Mouse (Mus musculus): ENCODE measurements at regions not wholly inside any gene's neighbourhood (a gene's known extent, or its start where the extent isn't known, plus 50 kb on each side); places are given as distances from the start of the nearest gene placed in this dataset.

GRCm38 (mm10) chrX:47726285-47726684, 166.5 kb downstream of the Smarca1 start:
- Histone ChIP-seq H3K27ac (ENCODE audit: control insufficient read depth, low read depth, low read length) (no peak overlapping the region), H3K36me3 (ENCODE audit: control insufficient read depth in 1 of 2, insufficient read depth in 2 of 2, low read length in 2 of 2) (no peaks in the 10 kb centered on the region), H3K9me3 (replicated peaks; ENCODE audit: insufficient read depth, low read length) (no peaks in the 10 kb centered on the region), H3K79me2 (ENCODE audit: control insufficient read depth, insufficient read depth, low read length, poor library complexity) (no peaks in the 10 kb centered on the region), H3K27me3 (ENCODE audit: control insufficient read depth in 1 of 2, insufficient read depth in 2 of 2, low read length in 2 of 2) (no peaks in the 10 kb centered on the region), H3K4me3 (ENCODE audit: control insufficient read depth in 1 of 2, insufficient read depth in 1 of 2, low read depth in 2 of 2, low read length in 2 of 2) (no peak overlapping the region), H3K4me1 (ENCODE audit: control insufficient read depth in 1 of 2, insufficient read depth in 2 of 2, low read length in 2 of 2) (no peaks in the 10 kb centered on the region), H3K9ac (ENCODE audit: control insufficient read depth, low read depth, low read length, poor library complexity, severe bottlenecking) (no peak overlapping the region)
- TF ChIP-seq POLR2AphosphoS5 (IDR thresholded peaks at IDR 0.05; ENCODE audit: borderline replicate concordance, low read depth, low read length): no peak
- no peak for TF ChIP-seq MXI1 (IDR thresholded peaks at IDR 0.05; ENCODE audit: low read depth, low read length)
- TF ChIP-seq TAL1 (IDR thresholded peaks at IDR 0.05; ENCODE audit: low read length): no peak
- no peak for TF ChIP-seq USF2 (IDR thresholded peaks at IDR 0.05; ENCODE audit: borderline replicate concordance in 1 of 2, insufficient read depth in 1 of 2, low read depth in 1 of 2, low read length in 2 of 2)
- TF ChIP-seq MEF2A (IDR thresholded peaks at IDR 0.05; ENCODE audit: extremely low read depth, insufficient replicate concordance, low read depth, low read length, poor library complexity, severe bottlenecking): no peak
- TF ChIP-seq SIN3A (IDR thresholded peaks at IDR 0.05; ENCODE audit: low read length): no peak
- TF ChIP-seq EP300 (IDR thresholded peaks at IDR 0.05; ENCODE audit: low read depth in 1 of 2, low read length in 2 of 2): no peak
- no peak for TF ChIP-seq ZNF384 (IDR thresholded peaks at IDR 0.05; ENCODE audit: low read depth, low read length)
- no peak for TF ChIP-seq ZMIZ1 (IDR thresholded peaks at IDR 0.05; ENCODE audit: low read depth, low read length)
- no peak for TF ChIP-seq JUND (IDR thresholded peaks at IDR 0.05; ENCODE audit: low read depth, low read length)
- DNase-seq (ENCODE audit: low read depth, low spot score): no peak

DNA sequence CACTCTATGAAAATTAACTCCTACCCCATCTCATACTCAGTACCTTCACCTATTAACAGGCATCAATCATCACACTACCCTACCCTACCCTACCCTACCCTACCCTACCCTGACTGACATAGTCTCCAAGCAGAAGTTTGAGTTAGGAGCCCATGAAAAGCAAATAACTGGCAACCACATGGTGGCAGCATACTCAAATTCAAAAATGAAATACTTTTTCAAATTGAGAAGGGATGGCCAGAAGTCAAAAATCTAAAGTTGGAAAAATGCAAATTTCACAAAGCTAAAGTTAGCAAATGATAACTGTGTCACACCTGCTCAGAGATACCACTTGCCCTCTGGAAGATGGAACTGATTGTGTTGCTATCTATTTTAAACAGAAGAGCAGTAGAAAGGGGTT, 189.7 kb downstream of the Smarca1 start:
- TF ChIP-seq CTCF (IDR thresholded peaks at IDR 0.05 in 2 of 3, conservative IDR thresholded peaks at IDR 0.05 in 1 of 3; ENCODE audit: control insufficient read depth in 1 of 3, insufficient read depth in 1 of 3, low read depth in 2 of 3, low read length in 3 of 3, poor library complexity in 1 of 3, severe bottlenecking in 1 of 3) (peak in 1 of 3 experiments; percentile 14; a peak in 1 of 6 replicates), RAD21 (IDR thresholded peaks at IDR 0.05; ENCODE audit: low read depth, low read length) (peak; percentile 27), POLR2AphosphoS5 (IDR thresholded peaks at IDR 0.05; ENCODE audit: borderline replicate concordance, low read depth, low read length) (no peak), NELFE (IDR thresholded peaks at IDR 0.05; ENCODE audit: low read depth, low read length) (no peak), TBP (IDR thresholded peaks at IDR 0.05; ENCODE audit: low read depth, low read length) (no peak)
- Histone ChIP-seq H3K36me3 (ENCODE audit: control insufficient read depth in 1 of 2, insufficient read depth in 2 of 2, low read length in 2 of 2) (no peaks in the 10 kb centered on the region), H3K9me3 (replicated peaks; ENCODE audit: insufficient read depth, low read length) (no peaks in the 10 kb centered on the region), H3K4me1 (ENCODE audit: control insufficient read depth in 1 of 2, insufficient read depth in 2 of 2, low read length in 2 of 2) (no peaks in the 10 kb centered on the region), H3K79me2 (ENCODE audit: control insufficient read depth, insufficient read depth, low read length, poor library complexity) (no peaks in the 10 kb centered on the region), H3K27me3 (ENCODE audit: control insufficient read depth in 1 of 2, insufficient read depth in 2 of 2, low read length in 2 of 2) (no peaks in the 10 kb centered on the region), H3K4me3 (ENCODE audit: control insufficient read depth in 1 of 2, insufficient read depth in 1 of 2, low read depth in 2 of 2, low read length in 2 of 2) (no peak overlapping the region), H3K27ac (ENCODE audit: control insufficient read depth, low read depth, low read length) (no peak overlapping the region), H3K9ac (ENCODE audit: control insufficient read depth, low read depth, low read length, poor library complexity, severe bottlenecking) (no peak overlapping the region)
- DNase-seq (ENCODE audit: low read depth, low spot score): peak; percentile 1

- Histone ChIP-seq H3K9ac (ENCODE audit: control insufficient read depth, low read depth, low read length, poor library complexity, severe bottlenecking) (no peak overlapping the region), H3K36me3 (ENCODE audit: control insufficient read depth in 1 of 2, insufficient read depth in 2 of 2, low read length in 2 of 2) (no peaks in the 10 kb centered on the region), H3K79me2 (ENCODE audit: control insufficient read depth, insufficient read depth, low read length, poor library complexity) (no peaks in the 10 kb centered on the region), H3K27me3 (ENCODE audit: control insufficient read depth in 1 of 2, insufficient read depth in 2 of 2, low read length in 2 of 2) (no peaks in the 10 kb centered on the region), H3K4me1 (ENCODE audit: control insufficient read depth in 1 of 2, insufficient read depth in 2 of 2, low read length in 2 of 2) (no peaks in the 10 kb centered on the region), H3K4me3 (ENCODE audit: control insufficient read depth in 1 of 2, insufficient read depth in 1 of 2, low read depth in 2 of 2, low read length in 2 of 2) (no peak overlapping the region), H3K9me3 (replicated peaks; ENCODE audit: insufficient read depth, low read length) (no peaks in the 10 kb centered on the region), H3K27ac (ENCODE audit: control insufficient read depth, low read depth, low read length) (no peak overlapping the region)
- no peak for DNase-seq (ENCODE audit: low read depth, low spot score)
- TF ChIP-seq USF1 (IDR thresholded peaks at IDR 0.05; ENCODE audit: low read depth, low read length) (no peak), SMC3 (IDR thresholded peaks at IDR 0.05; ENCODE audit: low read depth, low read length) (no peak), E2F4 (IDR thresholded peaks at IDR 0.05; ENCODE audit: borderline replicate concordance, low read depth, low read length) (no peak), POLR2AphosphoS2 (IDR thresholded peaks at IDR 0.05; ENCODE audit: low read length) (no peak), TAL1 (IDR thresholded peaks at IDR 0.05; ENCODE audit: low read length) (no peak), KAT2A (conservative IDR thresholded peaks at IDR 0.05; ENCODE audit: low read depth, low read length) (no peak), TCF12 (IDR thresholded peaks at IDR 0.05; ENCODE audit: low read depth, low read length) (no peak), CTCF (IDR thresholded peaks at IDR 0.05 in 2 of 3, conservative IDR thresholded peaks at IDR 0.05 in 1 of 3; ENCODE audit: control insufficient read depth in 1 of 3, insufficient read depth in 1 of 3, low read depth in 2 of 3, low read length in 3 of 3, poor library complexity in 1 of 3, severe bottlenecking in 1 of 3) (no peak), POLR2AphosphoS5 (IDR thresholded peaks at IDR 0.05; ENCODE audit: borderline replicate concordance, low read depth, low read length) (no peak), ZKSCAN1 (IDR thresholded peaks at IDR 0.05; ENCODE audit: low read depth, low read length) (no peak), CHD1 (IDR thresholded peaks at IDR 0.05; ENCODE audit: low read depth, low read length) (no peak), ZC3H11A (IDR thresholded peaks at IDR 0.05; ENCODE audit: low read depth, low read length) (no peak), NELFE (IDR thresholded peaks at IDR 0.05; ENCODE audit: low read depth, low read length) (no peak)
Measured at GRCm38 (mm10) chrX:47668778-47669177, 224.0 kb downstream of the Smarca1 start.
